Comparison of ENCODE assay signal across 9 mouse cellular contexts in the genomic region with DNA sequence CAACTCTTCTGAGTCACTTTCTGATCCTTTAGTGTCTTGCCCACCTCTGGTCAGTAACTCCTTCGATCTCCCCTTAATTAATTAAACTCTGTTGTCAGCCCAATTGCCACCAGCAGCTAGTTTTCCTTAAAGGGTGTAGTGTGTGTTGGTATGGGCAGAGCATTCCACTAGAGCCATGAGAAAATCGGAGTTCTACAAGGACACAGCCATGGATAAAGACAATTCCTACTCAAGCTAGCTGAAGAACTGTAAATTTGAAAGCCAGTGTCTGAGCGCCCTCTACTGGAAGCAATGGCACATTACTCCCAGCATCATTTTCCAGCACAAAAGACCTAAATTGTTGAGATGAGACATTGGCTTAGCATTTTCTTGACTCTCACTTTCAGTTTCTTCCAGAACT. TPM values are rescaled to one million over a fixed set of nuclear protein-coding genes. Genes with fewer than 3 reads are reported as not detected.
DNase-seq lines count a peak whose midpoint lies in the region; ATAC-seq and TF ChIP-seq lines count a peak whose summit lies in the region.
"Had no signal": no experiment of that assay in that cellular context is flagged by ENCODE, and none has a peak within 500 bp of the region (broad histone marks: within the 10 kb centered on the region; RNA-seq: fewer than 3 reads in every experiment).

No protein-coding gene starts in this region.

- DNase-seq in B cell, adult 2 months = peak; percentile 82 to 83
- DNase-seq in G1E (ENCODE audit: low spot score) = peak; percentile 30
- peak; percentile 66 to 79 for DNase-seq in cerebellum, adult 18-20 months
- peak; percentile 70 for DNase-seq in gastrocnemius, adult 18-20 months (ENCODE audit: low spot score)
- DNase-seq in kidney, postnatal 14 days = peak; percentile 82
- DNase-seq in liver, embryonic 14.5 days (ENCODE audit: low read depth in 3 of 3, low spot score in 3 of 3) = peak; percentile 45 to 62 (median 47)
- DNase-seq in retina, postnatal 7 days (ENCODE audit: low read depth, low spot score) = peak; percentile 60

- H3K27ac ChIP-seq in liver, embryonic 14.5 days = no peak overlapping the region
- H3K27ac ChIP-seq: limb, embryonic 13.5 days had no signal

- peak; percentile 95 for TF ChIP-seq CTCF in G1E (IDR thresholded peaks at IDR 0.05; ENCODE audit: low read depth, low read length)
- TF ChIP-seq CTCF in liver, embryonic 14.5 days (IDR thresholded peaks at IDR 0.05; ENCODE audit: low read depth) = peak; percentile 93

- H3K4me1 ChIP-seq in G1E (ENCODE audit: insufficient read depth, low read depth, low read length) = peaks cover 7% of the 10 kb centered on the region; the same call in 1 of the 2 replicates
- peaks cover 0 to 3% of the 10 kb centered on the region in 2 experiments; a peak in 1 of 4 replicates for H3K4me1 ChIP-seq in liver, embryonic 14.5 days (replicated peaks; ENCODE audit: control insufficient read depth in 2 of 2, insufficient read depth in 2 of 2, low read length in 1 of 2)
- H3K4me1 ChIP-seq: limb, embryonic 13.5 days had no signal

- peaks cover 20% of the 10 kb centered on the region for H3K27me3 ChIP-seq in G1E (ENCODE audit: insufficient read depth, low read length)
- no peaks in the 10 kb centered on the region for H3K27me3 ChIP-seq in liver, embryonic 14.5 days (ENCODE audit: control insufficient read depth, insufficient read depth, low read length)
- H3K27me3 ChIP-seq: limb, embryonic 13.5 days had no signal

- H3K4me3 ChIP-seq in G1E (ENCODE audit: low read depth, low read length) = no peak overlapping the region
- no peak overlapping the region for H3K4me3 ChIP-seq in liver, embryonic 14.5 days (ENCODE audit: insufficient read depth in 1 of 2, low read depth in 2 of 2, low read length in 2 of 2)
- H3K4me3 ChIP-seq: limb, embryonic 13.5 days had no signal

- WGBS in liver, embryonic 14.5 days (ENCODE audit: insufficient replicate concordance) = 30% methylated on average over 3 of the region's 3 CpGs

- peaks cover 3% of the 10 kb centered on the region for H3K9me3 ChIP-seq in G1E (replicated peaks)
- H3K9me3 ChIP-seq in liver, embryonic 14.5 days (ENCODE audit: control insufficient read depth, low read length) = no peaks in the 10 kb centered on the region; the same call in 1 of the 2 replicates
- H3K9me3 ChIP-seq: limb, embryonic 13.5 days had no signal

- no peak overlapping the region for H3K4me2 ChIP-seq in liver, embryonic 14.5 days (ENCODE audit: low read depth)
- H3K4me2 ChIP-seq: limb, embryonic 13.5 days had no signal

- no peak for ATAC-seq in G1E (ENCODE audit: extremely low read depth, insufficient number of reproducible peaks, low FRiP score, poor library complexity, severe bottlenecking)
- no peak for ATAC-seq in liver, embryonic 14.5 days (ENCODE audit: insufficient read depth)
- ATAC-seq in erythroblast, adult 5-6 weeks (replicated peaks; ENCODE audit: low FRiP score, poor library complexity, severe bottlenecking) = no peak

- no peaks in the 10 kb centered on the region for H3K36me3 ChIP-seq in G1E (replicated peaks)
- no peaks in the 10 kb centered on the region for H3K36me3 ChIP-seq in liver, embryonic 14.5 days (replicated peaks; ENCODE audit: control insufficient read depth, insufficient read depth, low read depth)
- H3K36me3 ChIP-seq: limb, embryonic 13.5 days had no signal

- no peak for TF ChIP-seq EP300 in liver, embryonic 14.5 days (IDR thresholded peaks at IDR 0.05; ENCODE audit: low read depth)

- H3K9ac ChIP-seq in liver, embryonic 14.5 days (replicated peaks) = no peak overlapping the region
- H3K9ac ChIP-seq: limb, embryonic 13.5 days had no signal

RNA-seq across cellular contexts. Expression of a gene that starts 30.1 kb away (rescaled TPM):
- 82.4 and 85.9 TPM in 2 replicates for total RNA-seq in G1E (2014; fragmentation: Nextera tagmentation)
- total RNA-seq in G1E (2017) = 309 and 311 TPM in 2 replicates
- polyA plus RNA-seq in G1E (2012) = 372 and 448 TPM in 2 replicates
- total RNA-seq in gastrocnemius, adult 18-20 months (2021) = 100 to 1,000 TPM; 180 to 190 TPM
- polyA plus RNA-seq in liver, embryonic 14.5 days (2012; rRNA removed) = 116 and 155 TPM in 2 replicates
- polyA plus RNA-seq in liver, embryonic 14.5 days (2014; fragmentation: Nextera tagmentation; extraction: Ambion mirVana) = 295 and 311 TPM in 2 replicates
- total RNA-seq in erythroblast, adult 5-6 weeks (2015; ENCODE audit: low replicate concordance) = 0.96 and 1.3 TPM in 2 replicates
- 2.4 and 4.6 TPM in 2 replicates for total RNA-seq in erythroblast, adult 5-6 weeks (2017; ENCODE audit: low replicate concordance)

Comparison
In these comparisons a context has a peak if more than half of its experiments do, and no peak if none do; other contexts are left out.
1. DNase-seq: peak in every context shown above with its lines; median percentile 82 in B cell, adult 2 months; 82 in kidney, postnatal 14 days; 72 in cerebellum, adult 18-20 months; 70 in gastrocnemius, adult 18-20 months; 60 in retina, postnatal 7 days; 47 in liver, embryonic 14.5 days; 30 in G1E.
2. RNA of a gene that starts 30.1 kb away (total RNA-seq): 82.4 to 311 TPM in G1E and 180 to 190 TPM in gastrocnemius, adult 18-20 months; 0.96 to 4.6 TPM in erythroblast, adult 5-6 weeks; every median in the first group is over 10 times any median in the second.